Mouse (Mus musculus) ES-E14 (cell line): ENCODE measurements around the gene Stk40. TPM values are rescaled to one million over a fixed set of nuclear protein-coding genes. Genes with fewer than 3 reads are reported as not detected.
A peak's percentile ranks its signal among the peaks of the same experiment; 100 is the strongest.
"Not testable (repeated sequence)": the region's sequence is repeated elsewhere in the genome, so short reads cannot be mapped to it uniquely, and the experiment has no call there.

Experiments
- DNase-seq: peaks from one replicate; pipeline ENCODE4 v3.0.0-alpha.2; 2013; ENCODE audit warnings: low read depth, low spot score
- H3K27ac ChIP-seq: 2 replicates; pipeline ENCODE4 v1.5.1; 2012; ENCODE audit warnings: low read depth, mild to moderate bottlenecking, low read length, moderate library complexity, mixed read lengths; ENCODE audit not compliant: poor library complexity, insufficient read depth, severe bottlenecking
- H3K36me3 ChIP-seq: 2 replicates; pipeline ENCODE4 v1.6.1; 2012; ENCODE audit warnings: mild to moderate bottlenecking, low read length, moderate library complexity, mixed read lengths; ENCODE audit not compliant: control insufficient read depth, poor library complexity, insufficient read depth, severe bottlenecking
- H3K4me1 ChIP-seq, 2 experiments: fragments of 150-350 bp in 1 of 2; sonication (generic) in 1 of 2; 2 replicates each; pipeline ENCODE4 v1.6.1; 2012; ENCODE audit warnings: low read length in 2 of 2, mild to moderate bottlenecking in 1 of 2, mixed read lengths in 1 of 2; ENCODE audit not compliant: control insufficient read depth in 2 of 2, insufficient read depth in 2 of 2, poor library complexity in 1 of 2
- H3K4me3 ChIP-seq, 2 experiments: fragments of 150-350 bp in 1 of 2; sonication (generic) in 1 of 2; 2 replicates each; pipeline ENCODE4 v1.5.1; 2012; ENCODE audit warnings: low read length in 2 of 2, low read depth in 1 of 2, mild to moderate bottlenecking in 1 of 2, mixed read lengths in 1 of 2; ENCODE audit not compliant: insufficient read depth in 1 of 2, poor library complexity in 1 of 2, severe bottlenecking in 1 of 2
- H3K9ac ChIP-seq: 2 replicates; pipeline ENCODE4 v1.6.1; 2012; ENCODE audit warnings: low read depth, mild to moderate bottlenecking, low read length, mixed read lengths; ENCODE audit not compliant: poor library complexity, insufficient read depth, severe bottlenecking
- H3K9me3 ChIP-seq: fragments of 150-350 bp; sonication (generic); 2 replicates; pipeline ENCODE4 v1.6.1; 2012; ENCODE audit warnings: low read depth, mild to moderate bottlenecking, low read length; ENCODE audit not compliant: control insufficient read depth, insufficient read depth
- CHD2 ChIP-seq: IDR thresholded peaks from 2 replicates; pipeline ENCODE4 v1.6.1; 2014; ENCODE audit warnings: mild to moderate bottlenecking, low read depth, low read length, inconsistent platforms
- HCFC1 ChIP-seq: IDR thresholded peaks from 2 replicates; pipeline ENCODE4 v1.6.1; 2012; ENCODE audit warnings: low read length, inconsistent platforms, borderline replicate concordance; ENCODE audit not compliant: insufficient read depth
- MAFK ChIP-seq: IDR thresholded peaks from 2 replicates; pipeline ENCODE4 v1.6.1; 2014; ENCODE audit warnings: mild to moderate bottlenecking, low read depth, low read length, inconsistent platforms; ENCODE audit not compliant: insufficient read depth
- ZC3H11A ChIP-seq: IDR thresholded peaks from 2 replicates; pipeline ENCODE4 v1.6.1; 2012; ENCODE audit warnings: low read depth, mild to moderate bottlenecking, inconsistent platforms, low read length, borderline replicate concordance
- ZNF384 ChIP-seq: IDR thresholded peaks from 2 replicates; pipeline ENCODE4 v1.6.1; 2012; ENCODE audit warnings: low read depth, low read length, inconsistent platforms
- in situ Hi-C, 2 experiments: fragments of 600-800 bp; cut with MboI; formaldehyde crosslinking; loops; one replicate each; pipeline ENCODE4 v1.15.1; 2025; ENCODE audit warnings: low sequenced_read_pairs in 2 of 2, inconsistent platforms in 1 of 2; ENCODE audit not compliant: unreplicated experiment in 2 of 2
- total RNA-seq: library from RNA; depleted of rRNA; stranded (reverse); fragments of 300-350 nt; gene quantifications from 2 replicates; pipeline ENCODE4 v1.2.3, GENCODE M21; 2012

The Stk40 gene
- total RNA-seq, 1 experiment, result 20.2 TPM

GRCm38 (mm10) chr4:126163067-126163659, 59.4 kb downstream of the Stk40 start, which contains the start of gene Sh3d21:
Sh3d21 (minus strand) TSS chr4:126163491.
- peaks cover 4 to 15% of the 10 kb centered on the region in 2 experiments for H3K4me1 ChIP-seq
- peak; percentile 33 for DNase-seq
- H3K4me3 ChIP-seq, result peak within 1 kb of the TSS; percentile 74 to 75
- peak within 1 kb of the TSS; percentile 80 for H3K9ac ChIP-seq
- in situ Hi-C loops, result no loop called here
- peak within 1 kb of the TSS; percentile 54 for H3K27ac ChIP-seq
- TF ChIP-seq HCFC1 (no peak), ZNF384 (no peak), ZC3H11A (no peak), MAFK (no peak), CHD2 (no peak)
- no peaks in the 10 kb centered on the region for H3K9me3 ChIP-seq
- peaks cover 23% of the 10 kb centered on the region for H3K36me3 ChIP-seq

DNA sequence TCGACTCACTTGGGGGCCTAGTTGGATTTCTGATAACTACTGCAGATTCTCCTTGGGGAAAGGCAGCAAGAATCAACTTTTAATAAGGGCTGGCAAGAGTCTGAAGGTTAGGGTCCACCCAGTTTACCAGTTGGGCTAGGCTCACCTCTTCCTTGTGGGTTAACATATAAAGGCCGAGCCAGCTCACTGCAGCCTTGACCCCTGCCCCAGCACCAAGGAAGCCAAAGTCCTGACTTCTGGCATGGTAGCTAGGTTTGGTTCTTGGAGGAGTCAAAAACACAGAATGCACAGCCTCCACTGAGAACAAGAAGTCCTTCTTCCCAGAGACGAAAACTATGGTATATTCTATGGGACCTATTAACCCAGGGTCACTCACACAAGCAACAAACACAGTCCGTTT, 59.9 kb downstream of the Stk40 start:
- Histone ChIP-seq H3K36me3 (peaks cover 26% of the 10 kb centered on the region), H3K4me1 (peaks cover 4 to 15% of the 10 kb centered on the region in 2 experiments), H3K4me3 (peak overlapping the region in 1 of 2 experiments; percentile 75; a peak in 1 of 4 replicates), H3K27ac (peak overlapping the region; percentile 43; the same call in 1 of the 2 replicates), H3K9ac (no peak overlapping the region), H3K9me3 (no peaks in the 10 kb centered on the region)
- no peak for DNase-seq
- TF ChIP-seq ZNF384 (no peak), ZC3H11A (no peak)
- in situ Hi-C loops, result no loop called here

DNA sequence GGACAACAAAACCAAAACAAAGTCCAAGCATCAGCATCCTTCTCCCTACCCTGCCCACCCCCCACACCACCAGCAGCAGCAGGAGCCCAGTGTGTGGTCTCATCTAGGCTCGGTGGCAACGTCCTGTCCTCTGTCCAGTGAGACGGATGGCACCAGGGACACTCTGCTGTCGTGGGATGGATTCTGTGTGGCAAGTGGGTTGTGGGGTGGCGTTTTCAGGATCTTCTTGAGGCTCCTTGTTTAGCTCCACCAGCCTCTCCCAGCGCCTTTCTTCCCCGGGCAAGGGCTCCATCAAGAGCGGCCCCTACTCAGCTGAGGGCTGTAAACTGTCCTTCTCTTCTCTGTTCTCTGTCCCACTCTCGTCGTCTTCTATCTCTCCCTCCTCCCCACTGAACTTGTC, 61.3 kb downstream of the Stk40 start:
- peaks cover 4 to 15% of the 10 kb centered on the region in 2 experiments for H3K4me1 ChIP-seq
- H3K9me3 ChIP-seq, H3K4me3 ChIP-seq, H3K9ac ChIP-seq, DNase-seq, H3K27ac ChIP-seq, in situ Hi-C loops: not testable (repeated sequence)
- H3K36me3 ChIP-seq, result peaks cover 32% of the 10 kb centered on the region

- no peak overlapping the region for H3K27ac ChIP-seq
- DNase-seq, result no peak
- peaks cover 4 to 15% of the 10 kb centered on the region in 2 experiments for H3K4me1 ChIP-seq
- TF ChIP-seq MAFK (no peak), HCFC1 (no peak), CHD2 (no peak), ZC3H11A (no peak), ZNF384 (no peak)
- H3K9me3 ChIP-seq, result no peaks in the 10 kb centered on the region
- H3K36me3 ChIP-seq, result peaks cover 39% of the 10 kb centered on the region
- H3K4me3 ChIP-seq, result no peak overlapping the region
- no peak overlapping the region for H3K9ac ChIP-seq
- in situ Hi-C loops, result no loop called here
Observed at GRCm38 (mm10) chr4:126166084-126166483, 62.3 kb downstream of the Stk40 start.

DNA sequence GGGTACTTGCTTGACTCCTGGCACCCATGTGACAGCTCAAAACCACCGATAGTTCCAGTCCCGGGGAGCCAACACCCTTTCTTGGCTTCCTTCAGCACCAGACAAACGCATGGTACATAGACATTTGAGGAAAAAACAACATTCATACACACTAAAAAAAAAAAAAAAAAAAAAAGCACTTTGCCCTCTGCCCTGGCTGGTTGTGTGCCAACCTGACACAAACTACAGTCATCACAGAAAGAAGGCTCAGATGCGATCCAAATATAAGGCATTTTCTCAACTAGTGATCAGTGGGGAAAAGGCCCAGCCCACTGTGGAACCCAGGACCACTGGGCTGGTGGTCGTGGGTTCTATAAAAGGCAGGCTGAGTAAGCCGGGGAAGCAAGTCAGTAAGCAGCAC, 65.1 kb downstream of the Stk40 start:
- H3K9ac ChIP-seq, result no peak overlapping the region
- TF ChIP-seq ZC3H11A (no peak), CHD2 (no peak), HCFC1 (no peak), MAFK (no peak), ZNF384 (no peak)
- H3K4me3 ChIP-seq, result no peak overlapping the region
- H3K27ac ChIP-seq, result no peak overlapping the region
- in situ Hi-C loops, result no loop called here
- no peak for DNase-seq
- H3K4me1 ChIP-seq, result peaks cover 4 to 8% of the 10 kb centered on the region in 2 experiments; a peak in 3 of 4 replicates
- peaks cover 47% of the 10 kb centered on the region for H3K36me3 ChIP-seq
- H3K9me3 ChIP-seq, result no peaks in the 10 kb centered on the region

DNA sequence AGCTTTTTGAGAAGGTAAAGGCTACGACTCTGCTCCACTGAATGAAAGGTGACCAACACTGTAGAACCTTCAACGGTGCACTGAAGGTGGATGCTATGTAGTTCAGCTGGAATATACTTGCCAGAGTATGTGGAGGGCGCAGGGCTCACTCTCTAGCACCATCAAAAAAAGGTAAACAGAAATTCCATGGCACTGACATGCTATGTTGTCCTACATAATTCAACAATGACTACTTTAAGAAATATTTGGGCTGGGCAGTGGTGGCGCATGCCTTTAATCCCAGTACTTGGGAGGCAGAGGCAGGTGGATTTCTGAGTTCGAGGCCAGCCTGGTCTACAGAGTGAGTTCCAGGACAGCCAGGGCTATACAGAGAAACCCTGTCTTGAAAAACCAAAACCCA, 67.0 kb downstream of the Stk40 start:
- DNase-seq, H3K9ac ChIP-seq, H3K27ac ChIP-seq, H3K4me1 ChIP-seq, H3K4me3 ChIP-seq, H3K9me3 ChIP-seq, in situ Hi-C loops: not testable (repeated sequence)
- peaks cover 45% of the 10 kb centered on the region for H3K36me3 ChIP-seq
